In genomic region chr3:105530363-105531130, GRCm38 (mm10) we compare ENCODE assay signal across 9 mouse cellular contexts.
A peak's percentile ranks its signal among the peaks of the same experiment; 100 is the strongest.
DNase-seq lines count a peak whose midpoint lies in the region; ATAC-seq and TF ChIP-seq lines count a peak whose summit lies in the region.
"Had no signal": no experiment of that assay in that cellular context is flagged by ENCODE, and none has a peak within 500 bp of the region (broad histone marks: within the 10 kb centered on the region; RNA-seq: fewer than 3 reads in every experiment).

No protein-coding gene starts in this region.

- DNase-seq in cerebellum, adult 2 months = peak; percentile 39 to 59
- peak; percentile 80 for DNase-seq in forebrain, embryonic 10.5 days (ENCODE audit: extremely low spot score, low spot score)
- DNase-seq in layer of hippocampus, adult 9-10 months (ENCODE audit: low spot score) = peak; percentile 53
- DNase-seq in midbrain, postnatal 0 days (ENCODE audit: low spot score) = peak; percentile 94
- DNase-seq in kidney, adult 9 months = no peak
- DNase-seq in heart, adult 18-20 months = no peak
- DNase-seq: liver, embryonic 13.5 days had no signal

- H3K4me3 ChIP-seq in cerebellum, adult 2 months (replicated peaks; ENCODE audit: insufficient read depth, low read depth, low read length) = no peak overlapping the region
- peak overlapping the region; percentile 30; the same call in 1 of the 2 replicates for H3K4me3 ChIP-seq in forebrain, embryonic 10.5 days
- H3K4me3 ChIP-seq in midbrain, postnatal 0 days (ENCODE audit: low read depth, low read length) = no peak overlapping the region
- H3K4me3 ChIP-seq: liver, embryonic 13.5 days had no signal

- H3K9ac ChIP-seq in midbrain, postnatal 0 days (replicated peaks; ENCODE audit: low read length, poor library complexity, severe bottlenecking) = no peak overlapping the region
- H3K9ac ChIP-seq: liver, embryonic 13.5 days had no signal

- no peak overlapping the region for H3K27ac ChIP-seq in cerebellum, adult 2 months (ENCODE audit: insufficient read depth, low read length)
- peak overlapping the region; percentile 78 for H3K27ac ChIP-seq in forebrain, embryonic 10.5 days
- H3K27ac ChIP-seq in midbrain, postnatal 0 days (ENCODE audit: low read depth, low read length) = peak overlapping the region; percentile 62
- H3K27ac ChIP-seq: liver, embryonic 13.5 days had no signal

- no peak for TF ChIP-seq CTCF in cerebellum, adult 2 months (IDR thresholded peaks at IDR 0.05; ENCODE audit: borderline replicate concordance, insufficient read depth, low read depth, low read length)
- TF ChIP-seq CTCF in midbrain, postnatal 0 days (IDR thresholded peaks at IDR 0.05) = no peak

- no peaks in the 10 kb centered on the region for H3K27me3 ChIP-seq in cerebellum, adult 2 months (ENCODE audit: control insufficient read depth, insufficient read depth, low read length)
- H3K27me3 ChIP-seq in forebrain, embryonic 10.5 days (ENCODE audit: poor library complexity, severe bottlenecking) = 0 out of 2 replicates have a peak, but pooled peaks cover 6% of the 10 kb centered on the region
- no peaks in the 10 kb centered on the region for H3K27me3 ChIP-seq in midbrain, postnatal 0 days (ENCODE audit: insufficient read depth, low read length)
- H3K27me3 ChIP-seq: liver, embryonic 13.5 days had no signal

- 24% methylated on average over 11 of the region's 11 CpGs for WGBS in cerebellum, adult 2 months
- 20% methylated on average over 11 of the region's 11 CpGs for WGBS in forebrain, embryonic 10.5 days
- 10% methylated on average over 11 of the region's 11 CpGs for WGBS in midbrain, postnatal 0 days

- H3K4me2 ChIP-seq in midbrain, postnatal 0 days (ENCODE audit: low read depth, low read length, poor library complexity, severe bottlenecking) = peak overlapping the region; percentile 9
- H3K4me2 ChIP-seq: liver, embryonic 13.5 days had no signal

- no peaks in the 10 kb centered on the region for H3K9me3 ChIP-seq in forebrain, embryonic 10.5 days
- H3K9me3 ChIP-seq in midbrain, postnatal 0 days (ENCODE audit: low read length) = no peaks in the 10 kb centered on the region
- H3K9me3 ChIP-seq: liver, embryonic 13.5 days had no signal

- H3K4me1 ChIP-seq in cerebellum, adult 2 months (ENCODE audit: control insufficient read depth, insufficient read depth, low read length) = peaks cover 15% of the 10 kb centered on the region
- H3K4me1 ChIP-seq in forebrain, embryonic 10.5 days = peaks cover 55% of the 10 kb centered on the region
- H3K4me1 ChIP-seq in midbrain, postnatal 0 days (ENCODE audit: insufficient read depth, low read length) = peaks cover 29% of the 10 kb centered on the region
- H3K4me1 ChIP-seq: liver, embryonic 13.5 days had no signal

- H3K36me3 ChIP-seq in forebrain, embryonic 10.5 days (replicated peaks) = no peaks in the 10 kb centered on the region
- H3K36me3 ChIP-seq in midbrain, postnatal 0 days (ENCODE audit: insufficient read depth, low read length) = no peaks in the 10 kb centered on the region
- H3K36me3 ChIP-seq: liver, embryonic 13.5 days had no signal

- ATAC-seq in cerebellum, adult (ENCODE audit: insufficient number of reproducible peaks, low FRiP score, low TSS enrichment) = no peak
- ATAC-seq in midbrain, postnatal 0 days (ENCODE audit: low FRiP score) = peak; percentile 89
- no peak for ATAC-seq in erythroblast, adult 5-6 weeks (replicated peaks; ENCODE audit: low FRiP score, poor library complexity, severe bottlenecking)

- TF ChIP-seq POLR2A in cerebellum, adult 2 months (IDR thresholded peaks at IDR 0.05; ENCODE audit: borderline replicate concordance, insufficient read depth, low read length) = no peak

Comparison
In these comparisons a context has a peak if more than half of its experiments do, and no peak if none do; other contexts are left out.
1. DNase-seq: peak in cerebellum, adult 2 months (2 of 2), forebrain, embryonic 10.5 days (single experiment), layer of hippocampus, adult 9-10 months (single experiment) and midbrain, postnatal 0 days (single experiment); none in kidney, adult 9 months (single experiment) and heart, adult 18-20 months (0 of 2).